Mouse (Mus musculus) neural tube, embryonic 14.5 days (tissue): ENCODE measurements around the gene Glcci1. TPM values are rescaled to one million over a fixed set of nuclear protein-coding genes. Genes with fewer than 3 reads are reported as not detected.

Source experiments
- ATAC-seq: fragments of 200-750 bp; cut with Nextera tagmentation; 2 replicates; pipeline ENCODE4 v1.8.0; 2017; ENCODE audit warnings: low read depth, mild to moderate bottlenecking, moderate TSS enrichment, moderate library complexity
- H3K27ac ChIP-seq: fragments of 300-500 bp; sonication (generic); 2 replicates; pipeline ENCODE4 v1.5.1; 2014; ENCODE audit warnings: low read depth, mild to moderate bottlenecking, control low read depth, low read length, moderate library complexity, mixed read lengths
- H3K27me3 ChIP-seq: fragments of 300-500 bp; sonication (generic); 2 replicates; pipeline ENCODE4 v1.6.1; 2014; ENCODE audit warnings: low read length; ENCODE audit not compliant: control insufficient read depth, insufficient read depth
- H3K36me3 ChIP-seq: fragments of 300-500 bp; sonication (generic); 2 replicates; pipeline ENCODE4 v1.6.1; 2014; ENCODE audit warnings: low read length, mixed read lengths; ENCODE audit not compliant: control insufficient read depth, insufficient read depth
- H3K4me1 ChIP-seq: fragments of 300-500 bp; sonication (generic); 2 replicates; pipeline ENCODE4 v1.6.1; 2014; ENCODE audit warnings: low read length; ENCODE audit not compliant: control insufficient read depth, insufficient read depth
- H3K4me2 ChIP-seq: fragments of 300-500 bp; sonication (generic); 2 replicates; pipeline ENCODE4 v1.6.1; 2014; ENCODE audit warnings: mild to moderate bottlenecking, low read depth, low read length, control low read depth
- H3K4me3 ChIP-seq: fragments of 300-500 bp; sonication (generic); 2 replicates; pipeline ENCODE4 v1.5.1; 2014; ENCODE audit warnings: low read depth, low read length, control low read depth, mixed read lengths
- H3K9ac ChIP-seq: fragments of 300-500 bp; sonication (generic); replicated peaks from 2 replicates; pipeline ENCODE4 v1.6.1; 2014; ENCODE audit warnings: low read depth, mild to moderate bottlenecking, control low read depth, low read length, mixed read lengths
- H3K9me3 ChIP-seq: fragments of 300-500 bp; sonication (generic); 2 replicates; pipeline ENCODE4 v1.6.1; 2016; ENCODE audit warnings: low read length; ENCODE audit not compliant: control insufficient read depth
- WGBS: fragments of 180-500 bp; shearing (Covaris S2); extraction: QIAGEN DNeasy Blood & Tissue Kit; methylation state at CpG from one replicate; pipeline ENCODE4 v1.1.7; 2014; 5-methylcytosine and 5-hydroxymethylcytosine counted together
- polyA plus RNA-seq: library from polyadenylated mRNA; unstranded; fragments of >200 nt; fragmentation: Nextera tagmentation; extraction: Ambion mirVana; gene quantifications from 2 replicates; pipeline ENCODE4 v1.2.1, GENCODE M21; 2014

Gene Glcci1
- polyA plus RNA-seq, 1 experiment from 2014 or later = 11.3 TPM

- no peak for ATAC-seq
- H3K4me1 ChIP-seq = no peaks in the 10 kb centered on the region
- no peaks in the 10 kb centered on the region for H3K36me3 ChIP-seq
- H3K4me3 ChIP-seq = no peak overlapping the region
- WGBS = 90% methylated on average over 7 of the region's 7 CpGs
- H3K27ac ChIP-seq = no peak overlapping the region
- H3K9ac ChIP-seq = no peak overlapping the region
- H3K9me3 ChIP-seq = no peaks in the 10 kb centered on the region
- H3K27me3 ChIP-seq = no peaks in the 10 kb centered on the region
- H3K4me2 ChIP-seq = no peak overlapping the region
Observed at GRCm38 (mm10) chr6:8630531-8630930, 121.1 kb downstream of the Glcci1 start.

- H3K4me3 ChIP-seq = no peak overlapping the region
- 73% methylated on average over 8 of the region's 8 CpGs for WGBS
- no peaks in the 10 kb centered on the region for H3K36me3 ChIP-seq
- H3K9ac ChIP-seq = no peak overlapping the region
- ATAC-seq = no peak
- H3K4me1 ChIP-seq = no peaks in the 10 kb centered on the region
- H3K27ac ChIP-seq = no peak overlapping the region
- H3K9me3 ChIP-seq = no peaks in the 10 kb centered on the region
- no peak overlapping the region for H3K4me2 ChIP-seq
- no peaks in the 10 kb centered on the region for H3K27me3 ChIP-seq
Observed at GRCm38 (mm10) chr6:8631362-8631761, 122.0 kb downstream of the Glcci1 start.

- 78% methylated on average over 5 of the region's 5 CpGs for WGBS
- Histone ChIP-seq H3K27me3 (no peaks in the 10 kb centered on the region), H3K27ac (no peak overlapping the region), H3K4me2 (no peak overlapping the region), H3K9ac (no peak overlapping the region), H3K4me1 (no peaks in the 10 kb centered on the region), H3K9me3 (no peaks in the 10 kb centered on the region), H3K36me3 (no peaks in the 10 kb centered on the region), H3K4me3 (no peak overlapping the region)
- ATAC-seq = no peak
Observed at GRCm38 (mm10) chr6:8631986-8632632, 122.7 kb downstream of the Glcci1 start.

GRCm38 (mm10) chr6:8632701-8633100 lies 123.3 kb downstream of the Glcci1 start:
- no peaks in the 10 kb centered on the region for H3K27me3 ChIP-seq
- ATAC-seq = no peak
- no peak overlapping the region for H3K4me3 ChIP-seq
- no peaks in the 10 kb centered on the region for H3K36me3 ChIP-seq
- H3K9me3 ChIP-seq = no peaks in the 10 kb centered on the region
- H3K4me1 ChIP-seq = no peaks in the 10 kb centered on the region
- no peak overlapping the region for H3K27ac ChIP-seq
- no peak overlapping the region for H3K4me2 ChIP-seq
- WGBS = 95% methylated on average over 4 of the region's 4 CpGs
- no peak overlapping the region for H3K9ac ChIP-seq

GRCm38 (mm10) chr6:8638122-8638521 lies 128.7 kb downstream of the Glcci1 start:
- Histone ChIP-seq H3K4me1 (no peaks in the 10 kb centered on the region), H3K4me2 (no peak overlapping the region), H3K9ac (no peak overlapping the region), H3K4me3 (no peak overlapping the region), H3K27me3 (no peaks in the 10 kb centered on the region), H3K9me3 (no peaks in the 10 kb centered on the region), H3K27ac (no peak overlapping the region), H3K36me3 (no peaks in the 10 kb centered on the region)
- ATAC-seq = no peak
- WGBS = 87% methylated on average over 4 of the region's 4 CpGs

GRCm38 (mm10) chr6:8638899-8639298 lies 129.5 kb downstream of the Glcci1 start:
- ATAC-seq = no peak
- Histone ChIP-seq H3K9me3 (no peaks in the 10 kb centered on the region), H3K9ac (no peak overlapping the region), H3K36me3 (no peaks in the 10 kb centered on the region), H3K4me3 (no peak overlapping the region), H3K27me3 (no peaks in the 10 kb centered on the region), H3K4me1 (no peaks in the 10 kb centered on the region), H3K27ac (no peak overlapping the region), H3K4me2 (no peak overlapping the region)
- WGBS = 80% methylated on average over 4 of the region's 4 CpGs

GRCm38 (mm10) chr6:8639526-8639925 lies 130.1 kb downstream of the Glcci1 start:
- Histone ChIP-seq H3K9me3 (no peaks in the 10 kb centered on the region), H3K9ac (no peak overlapping the region), H3K27ac (no peak overlapping the region), H3K4me2 (no peak overlapping the region), H3K4me1 (no peaks in the 10 kb centered on the region), H3K27me3 (no peaks in the 10 kb centered on the region), H3K36me3 (no peaks in the 10 kb centered on the region), H3K4me3 (no peak overlapping the region)
- WGBS = 95% methylated on average over 2 of the region's 2 CpGs
- no peak for ATAC-seq

GRCm38 (mm10) chr6:8640863-8641262 lies 131.5 kb downstream of the Glcci1 start:
- no peak overlapping the region for H3K27ac ChIP-seq
- no peak overlapping the region for H3K9ac ChIP-seq
- H3K4me1 ChIP-seq = no peaks in the 10 kb centered on the region
- no peaks in the 10 kb centered on the region for H3K36me3 ChIP-seq
- no peak for ATAC-seq
- no peaks in the 10 kb centered on the region for H3K9me3 ChIP-seq
- WGBS = 93% methylated on average over 5 of the region's 5 CpGs
- no peak overlapping the region for H3K4me3 ChIP-seq
- H3K27me3 ChIP-seq = no peaks in the 10 kb centered on the region
- no peak overlapping the region for H3K4me2 ChIP-seq

- Histone ChIP-seq H3K36me3 (no peaks in the 10 kb centered on the region), H3K27me3 (no peaks in the 10 kb centered on the region), H3K4me1 (no peaks in the 10 kb centered on the region), H3K4me2 (no peak overlapping the region), H3K4me3 (no peak overlapping the region), H3K9me3 (no peaks in the 10 kb centered on the region), H3K9ac (no peak overlapping the region), H3K27ac (no peak overlapping the region)
- WGBS = 91% methylated on average over 10 of the region's 10 CpGs
- ATAC-seq = no peak
Observed at GRCm38 (mm10) chr6:8644703-8645102, 135.3 kb downstream of the Glcci1 start.
